Mouse (Mus musculus) left cerebral cortex, adult 6 months (tissue): ENCODE data around the gene Olfr979. TPM values are rescaled to one million over a fixed set of nuclear protein-coding genes. Genes with fewer than 3 reads are reported as not detected.

Source experiments
- long read RNA-seq, 2 experiments: library from polyadenylated mRNA; unstranded; transcript quantifications; one replicate each; pipeline ENCODE4 v2.0.0; 2019 to 2020
- polyA plus RNA-seq: library from polyadenylated mRNA; unstranded; fragments of <200 nt; fragmentation: Nextera tagmentation; gene quantifications from 2 replicates; pipeline ENCODE4 v1.2.3, GENCODE M21; 2021

Olfr979 gene
- not detected in 2 replicates for polyA plus RNA-seq
- long read RNA-seq, experiment 1: 0 reads
- long read RNA-seq, experiment 2: 0 reads

DNA sequence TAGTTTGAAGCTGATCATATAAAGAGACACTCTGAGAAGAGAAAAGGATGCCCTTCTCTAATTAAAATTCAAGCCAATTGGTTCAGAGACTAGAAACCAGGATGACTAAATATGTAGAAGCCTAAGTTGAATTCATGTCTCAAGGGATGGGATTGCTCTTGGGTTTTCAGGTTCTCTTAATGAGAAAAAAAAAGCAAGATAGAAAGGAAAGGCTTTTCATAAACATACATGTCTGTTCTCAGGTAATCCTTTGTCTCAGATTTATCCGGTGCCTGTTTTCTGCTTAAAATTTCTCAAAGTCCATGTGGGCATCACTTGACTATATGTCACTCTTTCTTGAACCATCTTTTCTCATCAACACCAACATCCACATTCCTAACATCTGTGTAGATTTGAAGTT, at the start of gene Olfr979:
Gene Olfr979, minus strand, starts transcription at position 101 of the 400 bp plus-strand sequence.

DNA sequence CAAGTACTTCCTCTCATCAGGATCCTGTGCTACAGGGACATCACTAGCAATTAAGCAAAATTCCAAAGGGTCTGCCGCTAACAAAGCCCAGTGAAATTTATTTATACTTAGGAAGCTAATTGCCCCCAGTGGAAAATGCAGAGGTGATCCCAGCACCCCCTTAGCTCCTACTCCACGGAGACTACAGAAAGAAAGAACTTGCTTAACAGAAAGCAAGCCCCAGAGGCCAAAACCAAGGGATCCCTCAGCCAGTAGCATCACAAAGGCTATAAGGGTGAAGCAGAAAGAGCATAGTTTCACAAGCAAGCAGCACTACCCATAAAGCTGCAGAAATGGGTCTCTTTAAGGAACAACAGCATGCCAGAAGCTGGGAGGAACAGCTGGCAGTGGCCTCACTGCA, 17.9 kb upstream of the Olfr979 start, which contains the start of gene Olfr981:
Gene Olfr981, plus strand, starts transcription at position 301 of the 400 bp plus-strand sequence.

DNA sequence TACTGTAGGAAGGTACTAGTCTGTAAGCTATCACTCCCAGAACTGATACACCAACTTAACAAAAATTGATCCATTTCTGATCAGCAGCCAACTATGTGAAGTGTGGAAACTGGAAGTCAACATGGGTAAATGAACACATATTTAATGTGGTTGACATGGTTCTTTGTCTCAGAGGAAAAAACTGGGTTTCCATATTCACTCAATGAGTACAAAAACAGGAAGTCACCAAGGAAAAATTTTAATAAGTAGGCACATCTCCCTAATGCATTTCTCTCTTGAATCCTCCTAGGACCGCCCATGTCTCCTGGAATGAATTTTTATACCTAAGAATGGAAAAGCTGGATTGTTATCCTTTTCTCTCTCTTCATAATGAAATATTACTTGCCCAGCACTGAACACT, 6.2 kb upstream of the Olfr979 start, which contains the start of gene Olfr980:
Gene Olfr980, minus strand, starts transcription at position 101 of the 400 bp plus-strand sequence.

DNA sequence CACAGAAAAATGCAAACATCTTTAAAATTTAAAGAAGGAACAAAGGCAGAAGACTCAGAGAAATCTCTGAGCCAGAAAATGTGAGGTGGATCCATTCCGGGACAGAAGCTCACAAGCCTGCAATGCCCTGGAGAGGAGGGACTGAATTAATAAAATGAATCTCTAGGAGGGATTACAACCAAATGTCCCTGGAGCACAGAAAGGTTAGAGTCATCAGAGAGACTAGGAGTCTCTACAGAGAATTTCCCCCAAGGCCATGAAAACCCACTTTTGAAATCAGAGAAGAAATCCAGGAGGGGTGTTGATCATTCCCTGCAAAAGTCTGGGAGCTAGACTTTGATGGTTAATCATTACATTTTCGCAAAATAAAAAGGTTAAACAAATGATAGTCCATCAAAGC, 11.5 kb downstream of the Olfr979 start, which contains the start of gene Olfr978:
Gene Olfr978, plus strand, starts transcription at position 301 of the 400 bp plus-strand sequence.

DNA sequence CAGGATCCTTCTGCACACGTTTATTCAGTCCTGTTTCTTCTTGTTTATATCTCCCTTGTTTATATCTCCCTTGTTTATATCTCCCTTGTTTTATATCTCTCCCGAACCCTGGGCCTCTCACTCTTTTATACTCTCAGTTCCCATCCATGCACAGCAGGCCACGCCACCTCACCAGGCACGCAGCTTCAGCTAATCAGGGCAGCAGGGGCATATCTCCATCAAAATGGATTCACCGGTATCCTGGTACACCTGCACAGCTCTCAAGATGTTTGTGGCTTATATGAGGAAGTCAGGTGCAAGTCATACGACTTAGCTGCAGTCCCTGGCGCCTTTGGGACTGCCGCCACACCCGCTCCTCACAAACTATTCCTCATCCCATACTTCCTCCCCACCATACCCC, 42.2 kb downstream of the Olfr979 start, which contains the start of gene Olfr976:
Gene Olfr976, minus strand, starts transcription at position 101 of the 400 bp plus-strand sequence.

DNA sequence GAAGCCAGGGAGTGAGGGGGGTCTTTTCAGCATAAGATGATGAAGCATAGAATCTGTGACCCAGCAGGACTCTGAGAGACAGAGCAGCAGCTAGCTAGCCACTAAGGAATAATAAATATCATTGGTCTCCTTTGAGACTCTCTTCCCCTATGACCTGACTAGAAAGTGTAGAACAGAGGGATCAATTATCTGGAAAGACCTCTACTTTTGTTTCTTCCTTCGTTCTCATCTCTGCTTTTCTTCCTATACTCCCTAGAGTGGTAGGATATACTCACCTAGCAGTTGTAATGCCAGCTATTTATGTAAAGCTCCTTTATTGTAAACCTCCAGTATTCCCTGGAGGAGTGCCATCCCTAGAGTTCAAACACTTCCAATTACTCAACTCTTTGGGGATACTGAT, 51.3 kb downstream of the Olfr979 start, which contains the start of gene Olfr975:
Gene Olfr975, minus strand, starts transcription at position 101 of the 400 bp plus-strand sequence.

Other genes with a start within 250 kb of the Olfr979 start
- not detected in 2 replicates for gene Olfr968, start 220.2 kb downstream of the Olfr979 start, polyA plus RNA-seq
- gene Olfr969, start 212.5 kb downstream of the Olfr979 start, polyA plus RNA-seq: not detected in 2 replicates
- gene Olfr970, start 194.6 kb downstream of the Olfr979 start, polyA plus RNA-seq: not detected in 2 replicates
- not detected in 2 replicates for gene Olfr971, start 166.6 kb downstream of the Olfr979 start, polyA plus RNA-seq
- not detected in 2 replicates for gene Olfr972, start 137.0 kb downstream of the Olfr979 start, polyA plus RNA-seq
- gene Olfr229, start 96.1 kb downstream of the Olfr979 start, polyA plus RNA-seq: not detected in 2 replicates
- not detected in 2 replicates for gene Olfr974, start 66.0 kb downstream of the Olfr979 start, polyA plus RNA-seq
- gene Olfr975, start 51.4 kb downstream of the Olfr979 start, polyA plus RNA-seq: not detected in 2 replicates
- gene Olfr976, start 42.3 kb downstream of the Olfr979 start, polyA plus RNA-seq: not detected in 2 replicates
- not detected in 2 replicates for gene Olfr978, start 11.4 kb downstream of the Olfr979 start, polyA plus RNA-seq
- not detected in 2 replicates for gene Olfr980, start 6.1 kb upstream of the Olfr979 start, polyA plus RNA-seq
- not detected in 2 replicates for gene Olfr981, start 18.0 kb upstream of the Olfr979 start, polyA plus RNA-seq
- not detected in 2 replicates for gene Olfr982, start 70.4 kb upstream of the Olfr979 start, polyA plus RNA-seq
- not detected in 2 replicates for gene Olfr983, start 90.1 kb upstream of the Olfr979 start, polyA plus RNA-seq
- not detected in 2 replicates for gene Olfr984, start 110.7 kb upstream of the Olfr979 start, polyA plus RNA-seq
- not detected in 2 replicates for gene Olfr985, start 126.7 kb upstream of the Olfr979 start, polyA plus RNA-seq
- gene Tmem225, start 144.7 kb upstream of the Olfr979 start, polyA plus RNA-seq: not detected in 2 replicates
- gene Olfr986, start 177.5 kb upstream of the Olfr979 start, polyA plus RNA-seq: not detected in 2 replicates
- 1.1 and 1.5 TPM in 2 replicates for gene Zfp202, start 188.9 kb upstream of the Olfr979 start, polyA plus RNA-seq